Mouse (Mus musculus): ENCODE measurements at regions not wholly inside any gene's neighbourhood (a gene's known extent, or its start where the extent isn't known, plus 50 kb on each side); places are given as distances from the start of the nearest gene placed in this dataset.
A peak's percentile ranks its signal among the peaks of the same experiment; 100 is the strongest.

GRCm38 (mm10) chr3:38050856-38051255 is 326.6 kb upstream of the Gm5148 start:
- no peaks in the 10 kb centered on the region for H3K9me3 ChIP-seq
- no peaks in the 10 kb centered on the region for H3K36me3 ChIP-seq
- H3K4me1 ChIP-seq = peaks cover 32% of the 10 kb centered on the region
- H3K4me2 ChIP-seq = no peak overlapping the region
- peaks cover 14% of the 10 kb centered on the region; the same call in 1 of the 2 replicates for H3K27me3 ChIP-seq
- H3K27ac ChIP-seq = no peak overlapping the region
- ATAC-seq (ENCODE audit: borderline replicate concordance, extremely low read depth, low FRiP score, low TSS enrichment) = no peak
- no peak overlapping the region for H3K9ac ChIP-seq
- 57% methylated on average over 9 of the region's 9 CpGs for WGBS
- H3K4me3 ChIP-seq = no peak overlapping the region

GRCm38 (mm10) chr3:38050366-38050765 is 326.1 kb upstream of the Gm5148 start:
- peak; percentile 74 for ATAC-seq (ENCODE audit: borderline replicate concordance, extremely low read depth, low FRiP score, low TSS enrichment)
- Histone ChIP-seq H3K4me3 (no peak overlapping the region), H3K27me3 (peaks cover 14% of the 10 kb centered on the region; the same call in 1 of the 2 replicates), H3K9me3 (no peaks in the 10 kb centered on the region), H3K27ac (0 out of 2 replicates have a peak overlapping the region, but pooled peaks have one; percentile 38), H3K36me3 (no peaks in the 10 kb centered on the region), H3K9ac (no peak overlapping the region), H3K4me1 (peaks cover 32% of the 10 kb centered on the region), H3K4me2 (no peak overlapping the region)
- 45% methylated on average over 1 of the region's 1 CpGs for WGBS

GRCm38 (mm10) chr3:38049290-38049689 is 325.0 kb upstream of the Gm5148 start:
- Histone ChIP-seq H3K9me3 (no peaks in the 10 kb centered on the region), H3K4me3 (no peak overlapping the region), H3K9ac (no peak overlapping the region), H3K36me3 (no peaks in the 10 kb centered on the region), H3K27me3 (peaks cover 14% of the 10 kb centered on the region; the same call in 1 of the 2 replicates), H3K27ac (peak overlapping the region; percentile 3), H3K4me1 (peaks cover 32% of the 10 kb centered on the region), H3K4me2 (no peak overlapping the region)
- 36% methylated on average over 2 of the region's 2 CpGs for WGBS
- ATAC-seq (ENCODE audit: borderline replicate concordance, extremely low read depth, low FRiP score, low TSS enrichment) = peak; percentile 71; the same call in 1 of the 2 replicates

GRCm38 (mm10) chr3:38047445-38047844 is 323.2 kb upstream of the Gm5148 start:
- H3K27ac ChIP-seq = no peak overlapping the region
- no peaks in the 10 kb centered on the region for H3K36me3 ChIP-seq

GRCm38 (mm10) chr3:38046611-38047010 is 322.3 kb upstream of the Gm5148 start:
- Histone ChIP-seq H3K9ac (no peak overlapping the region), H3K27me3 (peaks cover 14% of the 10 kb centered on the region; the same call in 1 of the 2 replicates), H3K4me1 (peaks cover 23% of the 10 kb centered on the region), H3K9me3 (no peaks in the 10 kb centered on the region), H3K4me2 (no peak overlapping the region), H3K36me3 (no peaks in the 10 kb centered on the region), H3K4me3 (no peak overlapping the region), H3K27ac (no peak overlapping the region)
- 68% methylated on average over 4 of the region's 4 CpGs for WGBS
- ATAC-seq (ENCODE audit: borderline replicate concordance, extremely low read depth, low FRiP score, low TSS enrichment) = no peak

More at GRCm38 (mm10) chr3:38047445-38047844, 323.2 kb upstream of the Gm5148 start:
- 66% methylated on average over 4 of the region's 4 CpGs for WGBS
- no peak overlapping the region for H3K9ac ChIP-seq
- peaks cover 14% of the 10 kb centered on the region; the same call in 1 of the 2 replicates for H3K27me3 ChIP-seq
- peaks cover 26% of the 10 kb centered on the region for H3K4me1 ChIP-seq
- no peak overlapping the region for H3K4me2 ChIP-seq
- H3K9me3 ChIP-seq = no peaks in the 10 kb centered on the region
- ATAC-seq (ENCODE audit: borderline replicate concordance, extremely low read depth, low FRiP score, low TSS enrichment) = no peak
- no peak overlapping the region for H3K4me3 ChIP-seq

- no peak for ATAC-seq (ENCODE audit: borderline replicate concordance, extremely low read depth, low FRiP score, low TSS enrichment)
- Histone ChIP-seq H3K4me1 (peaks cover 21% of the 10 kb centered on the region), H3K4me3 (no peak overlapping the region), H3K4me2 (no peak overlapping the region), H3K36me3 (no peaks in the 10 kb centered on the region), H3K9me3 (no peaks in the 10 kb centered on the region), H3K9ac (no peak overlapping the region), H3K27ac (no peak overlapping the region), H3K27me3 (peaks cover 14% of the 10 kb centered on the region; the same call in 1 of the 2 replicates)
- WGBS = 45% methylated on average over 2 of the region's 2 CpGs
Measured at GRCm38 (mm10) chr3:38045989-38046388, 321.7 kb upstream of the Gm5148 start.

GRCm38 (mm10) chr3:38045523-38045922 is 321.2 kb upstream of the Gm5148 start:
- Histone ChIP-seq H3K9ac (no peak overlapping the region), H3K4me2 (no peak overlapping the region), H3K36me3 (no peaks in the 10 kb centered on the region), H3K4me3 (no peak overlapping the region), H3K27ac (no peak overlapping the region), H3K4me1 (peaks cover 18% of the 10 kb centered on the region), H3K9me3 (no peaks in the 10 kb centered on the region), H3K27me3 (peaks cover 14% of the 10 kb centered on the region; the same call in 1 of the 2 replicates)
- WGBS = 31% methylated on average over 6 of the region's 6 CpGs
- no peak for ATAC-seq (ENCODE audit: borderline replicate concordance, extremely low read depth, low FRiP score, low TSS enrichment)

GRCm38 (mm10) chr3:38044338-38044737 is 320.0 kb upstream of the Gm5148 start:
- no peak for ATAC-seq (ENCODE audit: borderline replicate concordance, extremely low read depth, low FRiP score, low TSS enrichment)
- H3K27ac ChIP-seq = no peak overlapping the region
- whole genome bisulfite sequencing = 67% methylated on average over 7 of the region's 7 CpGs
- H3K27me3 ChIP-seq = peaks cover 14% of the 10 kb centered on the region; the same call in 1 of the 2 replicates
- peaks cover 7% of the 10 kb centered on the region for H3K4me1 ChIP-seq
- H3K4me3 ChIP-seq = no peak overlapping the region
- no peak overlapping the region for H3K4me2 ChIP-seq
- no peak overlapping the region for H3K9ac ChIP-seq
- no peaks in the 10 kb centered on the region for H3K9me3 ChIP-seq
- no peaks in the 10 kb centered on the region for H3K36me3 ChIP-seq

GRCm38 (mm10) chr3:38042614-38043013 is 318.3 kb upstream of the Gm5148 start:
- 0 out of 2 replicates have a peak, but pooled peaks have one; percentile 19 for ATAC-seq (ENCODE audit: borderline replicate concordance, extremely low read depth, low FRiP score, low TSS enrichment)
- Histone ChIP-seq H3K36me3 (no peaks in the 10 kb centered on the region), H3K4me1 (no peaks in the 10 kb centered on the region), H3K4me3 (no peak overlapping the region), H3K9me3 (no peaks in the 10 kb centered on the region), H3K27ac (no peak overlapping the region), H3K4me2 (no peak overlapping the region), H3K9ac (no peak overlapping the region), H3K27me3 (peaks cover 12% of the 10 kb centered on the region; the same call in 1 of the 2 replicates)
- 43% methylated on average over 6 of the region's 6 CpGs for WGBS

GRCm38 (mm10) chr3:38036131-38036530 is 311.8 kb upstream of the Gm5148 start:
- H3K9ac ChIP-seq = no peak overlapping the region
- H3K27me3 ChIP-seq = no peaks in the 10 kb centered on the region
- peaks cover 10% of the 10 kb centered on the region for H3K4me1 ChIP-seq
- no peaks in the 10 kb centered on the region for H3K36me3 ChIP-seq
- no peaks in the 10 kb centered on the region for H3K9me3 ChIP-seq
- ATAC-seq (ENCODE audit: borderline replicate concordance, extremely low read depth, low FRiP score, low TSS enrichment) = no peak
- no peak overlapping the region for H3K4me3 ChIP-seq
- no peak overlapping the region for H3K27ac ChIP-seq
- H3K4me2 ChIP-seq = no peak overlapping the region

GRCm38 (mm10) chr3:38034138-38034537 is 309.8 kb upstream of the Gm5148 start:
- H3K4me3 ChIP-seq = no peak overlapping the region
- no peak for ATAC-seq (ENCODE audit: borderline replicate concordance, extremely low read depth, low FRiP score, low TSS enrichment)
- H3K4me2 ChIP-seq = no peak overlapping the region
- WGBS = 15% methylated on average over 3 of the region's 3 CpGs
- H3K27me3 ChIP-seq = no peaks in the 10 kb centered on the region
- no peak overlapping the region for H3K9ac ChIP-seq
- H3K36me3 ChIP-seq = no peaks in the 10 kb centered on the region
- H3K4me1 ChIP-seq = peaks cover 10% of the 10 kb centered on the region
- no peaks in the 10 kb centered on the region for H3K9me3 ChIP-seq
- 0 out of 2 replicates have a peak overlapping the region, but pooled peaks have one; percentile 0 for H3K27ac ChIP-seq

GRCm38 (mm10) chr3:38014768-38015167 is 290.5 kb upstream of the Gm5148 start:
- Histone ChIP-seq H3K4me2 (no peak overlapping the region), H3K9ac (no peak overlapping the region), H3K36me3 (no peaks in the 10 kb centered on the region), H3K4me1 (peaks cover 5% of the 10 kb centered on the region; the same call in 1 of the 2 replicates), H3K27me3 (no peaks in the 10 kb centered on the region), H3K27ac (no peak overlapping the region), H3K4me3 (no peak overlapping the region), H3K9me3 (no peaks in the 10 kb centered on the region)
- 18% methylated on average over 1 of the region's 1 CpGs for WGBS
- ATAC-seq (ENCODE audit: borderline replicate concordance, extremely low read depth, low FRiP score, low TSS enrichment) = peak; percentile 46; the same call in 1 of the 2 replicates

- H3K36me3 ChIP-seq = no peaks in the 10 kb centered on the region
- no peak overlapping the region for H3K27ac ChIP-seq
- H3K27me3 ChIP-seq = no peaks in the 10 kb centered on the region
- 29% methylated on average over 4 of the region's 4 CpGs for WGBS
- H3K4me2 ChIP-seq = no peak overlapping the region
- no peak overlapping the region for H3K4me3 ChIP-seq
- H3K9me3 ChIP-seq = no peaks in the 10 kb centered on the region
- no peaks in the 10 kb centered on the region for H3K4me1 ChIP-seq
- H3K9ac ChIP-seq = no peak overlapping the region
- no peak for ATAC-seq (ENCODE audit: borderline replicate concordance, extremely low read depth, low FRiP score, low TSS enrichment)
Measured at GRCm38 (mm10) chr3:38009168-38009567, 284.9 kb upstream of the Gm5148 start.

All from lung, embryonic 15.5 days (tissue).